Mouse (Mus musculus) heart, postnatal 0 days (tissue): ENCODE results near the gene Trim66.

Experiments used
- CTCF ChIP-seq: IDR thresholded peaks from 2 replicates; pipeline ENCODE4 v1.5.1; 2016; ENCODE audit warnings: antibody characterized with exemption, control low read depth, low read depth
- EP300 ChIP-seq: IDR thresholded peaks from 2 replicates; pipeline ENCODE4 v1.6.1; 2016; ENCODE audit warnings: antibody characterized with exemption, low read depth

DNA sequence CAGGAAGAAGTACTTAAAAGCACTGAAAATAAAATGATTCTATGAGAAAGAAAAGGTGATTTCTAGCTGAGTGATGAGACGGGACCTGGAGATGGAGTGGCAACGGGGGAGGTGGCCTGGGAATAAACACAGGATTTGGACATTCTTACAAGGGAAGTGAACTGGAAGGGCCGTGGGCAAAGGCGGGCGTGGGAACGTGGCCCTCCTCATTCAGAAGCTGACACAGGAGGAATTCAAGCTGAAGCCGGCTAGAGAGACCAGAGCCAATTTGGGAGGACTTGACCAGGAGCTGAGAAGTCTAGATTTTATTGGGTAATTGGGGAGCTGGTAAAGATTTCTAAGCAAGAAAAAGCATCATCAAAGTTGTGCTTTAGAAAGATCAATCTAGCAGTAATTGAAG, 102.4 kb downstream of the Trim66 start:
- TF ChIP-seq CTCF (no peak), EP300 (no peak)
